Mouse (Mus musculus) heart, adult 10 weeks (tissue): ENCODE measurements around the gene Arhgap8. TPM values are rescaled to one million over a fixed set of nuclear protein-coding genes. Genes with fewer than 3 reads are reported as not detected.

Experiments used
- polyA plus RNA-seq: library from polyadenylated mRNA; stranded (reverse); fragments of 350-450 nt; fragmentation: Illumina TruSeq; extraction: RNeasy Lipid Tissue Mini Kit (QIAGEN cat#74804); gene quantifications from one replicate; pipeline ENCODE4 v1.2.3, GENCODE M21; 2014; ENCODE audit warnings: low read depth, low replicate concordance

Gene Arhgap8
- 0.37 TPM for polyA plus RNA-seq

GRCm38 (mm10) chr15:84719791-84720190, at the start of gene Arhgap8:
TSS of gene Arhgap8 (plus strand) at chr15:84720052.

Other genes starting within 250 kb of the Arhgap8 start
- 4.8 TPM for gene Rtl6, start 162.2 kb upstream of the Arhgap8 start, polyA plus RNA-seq
- 1.7 TPM for gene Prr5, start 50.4 kb upstream of the Arhgap8 start, polyA plus RNA-seq
- gene Phf21b, start 136.0 kb downstream of the Arhgap8 start, polyA plus RNA-seq: 3.4 TPM
- gene Gm29666, start 200.0 kb downstream of the Arhgap8 start, polyA plus RNA-seq: 0.26 TPM
- 8.5 TPM for gene Nup50, start 203.4 kb downstream of the Arhgap8 start, polyA plus RNA-seq